Mouse (Mus musculus) fibroblast of lung, adult 2 months (primary cell): ENCODE data around the gene Ribc2.

Experiments
- DNase-seq: peaks from one replicate; pipeline ENCODE4 v3.0.0-alpha.2; 2011; ENCODE audit warnings: low read depth

The Ribc2 gene

DNA sequence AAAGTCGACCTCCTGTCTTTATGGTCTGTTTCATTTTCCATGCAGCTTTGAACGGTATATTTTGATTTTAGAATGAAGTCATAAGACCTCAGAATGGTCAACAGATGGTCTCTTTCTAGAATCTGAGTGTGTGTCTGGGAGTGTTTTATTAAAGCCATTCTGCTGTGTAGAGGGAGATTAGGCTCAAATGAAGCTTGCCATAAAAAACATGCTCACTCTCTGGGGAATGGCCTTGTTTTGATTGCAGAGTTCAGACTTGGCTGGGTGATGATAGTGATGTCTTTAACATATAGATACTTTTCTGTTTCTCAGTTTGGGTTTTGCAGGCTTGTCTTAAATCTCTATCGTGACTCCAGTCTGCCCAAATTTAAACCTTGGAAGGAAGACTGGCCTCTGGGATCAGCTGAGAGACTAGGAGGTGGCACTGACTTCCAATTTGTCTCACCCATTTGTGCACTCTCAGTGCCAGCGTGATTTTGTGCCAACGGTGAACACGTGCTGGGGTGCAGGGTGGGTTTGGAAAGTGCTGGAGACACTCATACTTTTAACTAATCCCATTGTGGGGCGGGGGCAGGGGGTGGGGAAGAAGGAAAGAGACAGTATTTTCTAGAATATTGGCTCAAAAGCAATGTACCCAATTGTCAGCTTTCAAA lies 47.8 kb downstream of the Ribc2 start:
- no peak for DNase-seq

DNA sequence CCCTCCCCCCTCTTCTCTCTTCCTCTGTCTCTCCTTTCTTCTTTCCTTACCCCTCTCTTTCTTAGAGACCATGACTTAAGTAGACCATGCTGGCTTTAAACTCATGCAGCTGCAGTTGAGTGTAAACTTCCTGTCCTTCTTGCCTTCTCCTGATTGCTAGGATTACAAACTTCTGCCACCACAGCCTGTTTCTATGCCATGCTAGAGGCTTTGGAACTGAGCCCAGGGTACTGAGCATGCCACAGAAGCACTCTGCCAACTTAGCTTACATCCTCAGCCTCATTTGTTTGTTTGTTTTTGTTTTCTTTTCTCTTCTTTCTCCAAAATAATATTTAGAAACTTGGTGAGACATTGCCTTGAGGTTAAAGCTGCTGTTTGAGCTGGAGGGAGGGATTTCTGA lies 48.5 kb downstream of the Ribc2 start:
- DNase-seq = no peak

DNA sequence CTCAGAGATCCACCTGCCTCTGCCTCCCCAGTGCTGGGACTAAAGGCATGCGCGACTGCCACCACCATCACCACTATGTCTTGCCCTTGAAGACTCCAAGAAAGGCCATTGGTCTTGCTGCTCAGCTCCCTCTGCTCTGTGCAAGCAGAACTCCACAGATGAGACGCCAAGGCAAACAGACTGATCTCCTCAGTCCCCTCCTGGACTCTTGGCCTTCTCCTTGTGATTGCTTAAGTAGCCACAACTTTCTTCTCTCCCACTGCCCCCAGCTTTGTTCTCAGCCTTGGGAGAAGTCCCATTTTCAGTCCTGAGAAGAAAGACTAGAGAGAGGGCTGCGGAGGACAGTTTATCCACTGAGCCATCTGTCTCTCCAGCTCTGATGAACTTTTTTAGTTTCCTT lies 50.2 kb downstream of the Ribc2 start:
- DNase-seq = no peak

DNA sequence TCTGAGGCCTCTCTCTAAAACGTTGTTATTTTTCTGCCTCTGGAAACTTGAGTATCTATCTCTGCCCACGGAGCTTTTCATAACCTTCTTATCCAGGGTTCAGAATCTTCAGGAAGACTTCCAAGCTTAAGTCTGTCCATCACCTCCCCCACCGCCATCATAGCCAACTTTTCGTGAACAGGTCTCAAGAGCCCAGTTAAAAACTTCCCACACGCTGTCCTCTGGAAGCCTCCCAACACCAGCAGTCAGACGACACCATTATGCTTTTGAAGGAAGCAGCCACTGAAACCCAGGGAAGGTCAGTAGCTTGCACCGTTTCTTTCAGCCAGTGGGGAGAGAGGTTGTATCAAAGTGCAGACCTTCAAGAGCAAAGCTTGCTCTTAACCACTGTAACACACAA lies 55.0 kb downstream of the Ribc2 start:
- DNase-seq = no peak

DNA sequence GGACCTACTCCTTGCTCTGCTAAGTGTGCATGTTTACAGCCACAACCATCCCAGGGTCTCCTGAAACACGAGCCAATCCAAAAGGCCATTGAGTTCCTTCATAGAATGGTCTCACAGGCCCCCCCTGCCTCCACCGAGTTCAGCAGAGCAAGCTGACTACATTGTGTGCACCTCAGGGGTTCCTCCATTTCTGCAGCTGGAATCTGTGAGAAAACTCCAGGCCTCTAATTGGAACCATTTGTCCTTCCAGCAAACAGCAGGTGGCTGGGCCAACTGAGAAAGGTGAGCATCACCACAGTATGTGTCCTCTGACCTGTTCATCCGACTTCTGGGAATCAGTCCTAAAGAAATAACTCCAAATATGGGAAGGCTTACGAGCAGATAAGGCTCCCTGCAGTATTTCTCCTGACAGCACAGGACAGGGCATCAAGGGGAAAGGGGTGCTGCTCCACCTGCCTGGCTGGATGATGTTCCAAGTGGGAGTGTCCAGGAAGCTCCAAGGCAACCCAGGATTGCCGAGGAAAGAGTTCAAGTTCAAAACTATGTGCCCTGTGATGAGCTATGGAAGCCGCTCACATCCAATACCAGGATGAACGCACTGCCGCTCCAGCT lies 56.4 kb downstream of the Ribc2 start:
- no peak for DNase-seq
